In genomic region chr2:32488679-32489078, GRCm38 (mm10) we compare ENCODE assay signal across 9 mouse cellular contexts. TPM values are rescaled to one million over a fixed set of nuclear protein-coding genes. Genes with fewer than 3 reads are reported as not detected.
DNase-seq lines count a peak whose midpoint lies in the region; ATAC-seq lines count a peak whose summit lies in the region.
"Had no signal": no experiment of that assay in that cellular context is flagged by ENCODE, and none has a peak within 500 bp of the region (broad histone marks: within the 10 kb centered on the region; RNA-seq: fewer than 3 reads in every experiment).

No protein-coding gene starts in this region.

- H3K36me3 ChIP-seq in forebrain, embryonic 15.5 days, result no peaks in the 10 kb centered on the region

- under 1% methylated on average over 5 of the region's 5 CpGs for WGBS in forebrain, embryonic 15.5 days

- no peaks in the 10 kb centered on the region for H3K9me3 ChIP-seq in forebrain, embryonic 15.5 days

- H3K27ac ChIP-seq in forebrain, embryonic 15.5 days (replicated peaks), result no peak overlapping the region
- H3K27ac ChIP-seq: macrophage had no signal

- peak; percentile 66 for DNase-seq in MEL-GATA-1-ER (ENCODE audit: extremely low read depth, low read depth)
- peak; percentile 72 to 82 for DNase-seq in layer of hippocampus, adult 8-10 months (ENCODE audit: low spot score in 2 of 2)
- peak; percentile 94 for DNase-seq in lung, postnatal 10 days
- DNase-seq in retina, postnatal 7 days (ENCODE audit: low read depth, low spot score), result peak; percentile 81
- DNase-seq in thymus, postnatal 4 days, result peak; percentile 86

- no peak overlapping the region for H3K4me2 ChIP-seq in forebrain, embryonic 15.5 days (replicated peaks)

- no peaks in the 10 kb centered on the region for H3K4me1 ChIP-seq in forebrain, embryonic 15.5 days

- no peak overlapping the region for H3K9ac ChIP-seq in forebrain, embryonic 15.5 days (replicated peaks)

- ATAC-seq in cerebellum, adult (ENCODE audit: insufficient number of reproducible peaks, low FRiP score, low TSS enrichment), result peak; percentile 61; the same call in 1 of the 2 replicates
- peak; percentile 63 for ATAC-seq in forebrain, embryonic 15.5 days (replicated peaks)
- ATAC-seq in hematopoietic stem cell, adult 5-6 weeks (replicated peaks in 1 of 2; ENCODE audit: insufficient read depth in 1 of 2, low FRiP score in 2 of 2, low TSS enrichment in 1 of 2, low read depth in 1 of 2, poor library complexity in 2 of 2, severe bottlenecking in 2 of 2), result peak; percentile 77 to 80

- no peak overlapping the region for H3K4me3 ChIP-seq in forebrain, embryonic 15.5 days

- H3K27me3 ChIP-seq in forebrain, embryonic 15.5 days, result no peaks in the 10 kb centered on the region

RNA-seq across cellular contexts. Expression of gene Slc25a25, which starts 37.4 kb away (rescaled TPM):
- polyA plus RNA-seq in forebrain, embryonic 15.5 days (2015; fragmentation: Nextera tagmentation; extraction: Ambion mirVana), result 46.4 and 48.2 TPM in 2 replicates
- total RNA-seq in hematopoietic stem cell, adult 5-6 weeks (2017), result 10.8 and 22.3 TPM in 2 replicates
- total RNA-seq in layer of hippocampus, adult 8-10 months (2022), result 10 to 100 TPM; 55.0 to 60.7 (median 55.9) TPM

RNA-seq across cellular contexts. Expression of gene Naif1, which starts 38.4 kb away (rescaled TPM):
- 6.3 and 7.0 TPM in 2 replicates for polyA plus RNA-seq in forebrain, embryonic 15.5 days (2015; fragmentation: Nextera tagmentation; extraction: Ambion mirVana)
- 2.4 and 3.8 TPM in 2 replicates for total RNA-seq in hematopoietic stem cell, adult 5-6 weeks (2017)
- 1 to 10 TPM; 3.2 to 4.7 (median 4.2) TPM for total RNA-seq in layer of hippocampus, adult 8-10 months (2022)

RNA-seq across cellular contexts. Expression of gene Fam102a, which starts 46.5 kb away (rescaled TPM):
- polyA plus RNA-seq in forebrain, embryonic 15.5 days (2015; fragmentation: Nextera tagmentation; extraction: Ambion mirVana), result 5.7 and 6.1 TPM in 2 replicates
- 10.0 and 11.6 TPM in 2 replicates for total RNA-seq in hematopoietic stem cell, adult 5-6 weeks (2017)
- total RNA-seq in layer of hippocampus, adult 8-10 months (2022), result 10 to 100 TPM; 69.9 to 81.1 (median 75.7) TPM
